Mouse (Mus musculus) hindbrain, embryonic 16.5 days (tissue): ENCODE data around the gene Hist1h3b. TPM values are rescaled to one million over a fixed set of nuclear protein-coding genes. Genes with fewer than 3 reads are reported as not detected.
A peak's percentile ranks its signal among the peaks of the same experiment; 100 is the strongest.
"Not testable (repeated sequence)": the region's sequence is repeated elsewhere in the genome, so short reads cannot be mapped to it uniquely, and the experiment has no call there.

Experiments
- ATAC-seq: fragments of 200-750 bp; cut with Nextera tagmentation; 2 replicates; pipeline ENCODE4 v1.8.0; 2017; ENCODE audit warnings: moderate TSS enrichment, moderate library complexity
- H3K27ac ChIP-seq: fragments of 300-500 bp; sonication (generic); 2 replicates; pipeline ENCODE4 v1.5.1; 2014; ENCODE audit warnings: low read depth, mild to moderate bottlenecking, control low read depth, low read length, moderate library complexity
- H3K27me3 ChIP-seq: fragments of 300-500 bp; sonication (generic); replicated peaks from 2 replicates; pipeline ENCODE4 v1.6.1; 2014; ENCODE audit warnings: low read length; ENCODE audit not compliant: control insufficient read depth, insufficient read depth
- H3K36me3 ChIP-seq: fragments of 300-500 bp; sonication (generic); 2 replicates; pipeline ENCODE4 v1.6.1; 2014; ENCODE audit warnings: mild to moderate bottlenecking, low read length, moderate library complexity, mixed read lengths; ENCODE audit not compliant: control insufficient read depth, insufficient read depth
- H3K4me1 ChIP-seq: fragments of 300-500 bp; sonication (generic); 2 replicates; pipeline ENCODE4 v1.6.1; 2014; ENCODE audit warnings: low read depth, low read length; ENCODE audit not compliant: control insufficient read depth, insufficient read depth
- H3K4me2 ChIP-seq: fragments of 300-500 bp; sonication (generic); 2 replicates; pipeline ENCODE4 v1.6.1; 2014; ENCODE audit warnings: mild to moderate bottlenecking, low read length, control low read depth, moderate library complexity
- H3K4me3 ChIP-seq: fragments of 300-500 bp; sonication (generic); 2 replicates; pipeline ENCODE4 v1.5.1; 2014; ENCODE audit warnings: mild to moderate bottlenecking, low read length, control low read depth, moderate library complexity
- H3K9ac ChIP-seq: fragments of 300-500 bp; sonication (generic); 2 replicates; pipeline ENCODE4 v1.6.1; 2014; ENCODE audit warnings: low read depth, mild to moderate bottlenecking, control low read depth, low read length, moderate library complexity
- H3K9me3 ChIP-seq: fragments of 300-500 bp; sonication (generic); 2 replicates; pipeline ENCODE4 v1.6.1; 2014; ENCODE audit warnings: mild to moderate bottlenecking, low read length, moderate library complexity; ENCODE audit not compliant: control insufficient read depth
- WGBS: fragments of 180-500 bp; shearing (Covaris S2); extraction: QIAGEN DNeasy Blood & Tissue Kit; methylation state at CpG from one replicate; pipeline ENCODE4 v1.1.7; 2014; 5-methylcytosine and 5-hydroxymethylcytosine counted together
- polyA plus RNA-seq: library from polyadenylated mRNA; unstranded; fragments of >200 nt; fragmentation: Nextera tagmentation; extraction: Ambion mirVana; gene quantifications from 2 replicates; pipeline ENCODE4 v1.2.1, GENCODE M21; 2015

Hist1h3b gene
- polyA plus RNA-seq, 1 experiment from 2014 or later = 1.7 TPM

DNA sequence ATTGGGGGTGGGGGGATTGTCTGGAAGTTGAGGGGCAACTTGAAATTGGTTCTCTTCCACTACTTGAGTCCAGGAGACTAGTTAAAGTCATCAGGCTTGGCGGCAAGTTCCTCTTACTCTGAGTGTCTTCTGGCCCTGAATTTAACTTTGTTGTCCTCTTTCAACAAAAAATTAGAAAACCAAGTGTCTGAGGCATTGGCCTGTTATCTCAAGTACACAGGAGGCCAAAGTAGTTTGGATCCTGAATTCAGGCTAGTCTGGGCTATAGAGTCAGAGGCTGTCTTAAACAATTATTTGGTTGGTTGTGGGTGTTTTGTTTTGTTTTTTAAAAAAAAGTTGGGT lies 13.1 kb downstream of the Hist1h3b start:
- Histone ChIP-seq H3K27ac (no peak overlapping the region), H3K9ac (no peak overlapping the region), H3K36me3 (no peaks in the 10 kb centered on the region), H3K4me1 (peaks cover 12% of the 10 kb centered on the region), H3K4me3 (no peak overlapping the region), H3K4me2 (no peak overlapping the region), H3K9me3 (no peaks in the 10 kb centered on the region), H3K27me3 (no peaks in the 10 kb centered on the region)
- ATAC-seq = no peak
- 74% methylated on average over 1 of the region's 1 CpGs for WGBS

GRCm38 (mm10) chr13:23766772-23767171 lies 14.7 kb downstream of the Hist1h3b start:
- no peak overlapping the region for H3K9ac ChIP-seq
- no peaks in the 10 kb centered on the region for H3K27me3 ChIP-seq
- H3K4me2 ChIP-seq = no peak overlapping the region
- H3K36me3 ChIP-seq = no peaks in the 10 kb centered on the region
- H3K27ac ChIP-seq = no peak overlapping the region
- no peaks in the 10 kb centered on the region for H3K9me3 ChIP-seq
- peaks cover 7% of the 10 kb centered on the region for H3K4me1 ChIP-seq
- no peak for ATAC-seq
- H3K4me3 ChIP-seq = no peak overlapping the region

- no peaks in the 10 kb centered on the region for H3K9me3 ChIP-seq
- no peak overlapping the region for H3K27ac ChIP-seq
- H3K27me3 ChIP-seq = no peaks in the 10 kb centered on the region
- peaks cover 9% of the 10 kb centered on the region for H3K4me1 ChIP-seq
- no peak overlapping the region for H3K4me2 ChIP-seq
- no peak overlapping the region for H3K4me3 ChIP-seq
- H3K9ac ChIP-seq = no peak overlapping the region
- 56% methylated on average over 5 of the region's 5 CpGs for WGBS
- no peak for ATAC-seq
- H3K36me3 ChIP-seq = no peaks in the 10 kb centered on the region
These were observed 16.8 kb downstream of the Hist1h3b start for GRCm38 (mm10) chr13:23768834-23769397.

- H3K4me2 ChIP-seq, H3K4me3 ChIP-seq, H3K9me3 ChIP-seq, H3K36me3 ChIP-seq, ATAC-seq, H3K4me1 ChIP-seq, H3K9ac ChIP-seq, H3K27ac ChIP-seq, H3K27me3 ChIP-seq: not testable (repeated sequence)
- WGBS = 90% methylated on average over 2 of the region's 2 CpGs
These were observed 17.5 kb downstream of the Hist1h3b start, which contains the start of gene Trim38 for GRCm38 (mm10) chr13:23769613-23770012. Trim38 (plus strand) TSS chr13:23769913.

DNA sequence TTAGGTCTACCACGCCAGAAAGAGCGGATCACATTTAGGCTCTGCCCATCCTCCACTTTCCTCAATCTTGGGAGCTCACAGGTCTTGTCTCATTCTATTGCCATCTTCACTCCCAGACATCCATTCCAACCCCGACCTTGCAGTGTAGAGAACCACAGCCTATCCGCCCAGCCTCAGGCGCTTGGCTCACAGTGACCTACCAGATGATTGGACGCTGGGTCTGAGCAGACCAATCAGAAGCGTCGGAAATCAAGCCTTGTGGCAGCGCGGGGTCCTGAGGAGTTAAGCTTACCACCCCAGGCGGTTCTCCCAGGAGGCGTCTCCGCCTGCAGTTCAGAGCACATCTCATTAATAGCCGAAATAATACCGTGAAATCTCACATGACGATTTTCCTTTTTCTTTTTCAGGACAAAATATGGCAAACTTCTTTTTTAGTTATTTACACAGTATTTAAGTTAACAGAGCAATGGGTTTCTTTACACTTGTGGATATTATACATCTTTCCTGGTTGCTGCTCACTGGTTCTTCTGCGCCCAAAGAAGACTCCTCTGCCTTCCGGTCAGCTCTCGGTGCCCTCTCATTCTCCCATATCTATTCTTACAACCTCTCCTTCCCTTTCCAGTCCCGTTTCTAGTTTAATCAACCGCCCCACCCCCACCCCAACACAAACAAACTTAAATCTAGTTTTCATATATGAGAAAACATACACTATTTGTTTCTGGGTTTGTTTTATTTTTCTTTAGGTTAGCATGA lies 20.7 kb downstream of the Hist1h3b start:
- 25% methylated on average over 21 of the region's 21 CpGs for WGBS
- H3K36me3 ChIP-seq = no peaks in the 10 kb centered on the region
- no peaks in the 10 kb centered on the region for H3K9me3 ChIP-seq
- no peak overlapping the region for H3K27ac ChIP-seq
- peak overlapping the region; percentile 52 for H3K4me2 ChIP-seq
- H3K27me3 ChIP-seq = no peaks in the 10 kb centered on the region
- H3K4me3 ChIP-seq = peak overlapping the region; percentile 17; the same call in 1 of the 2 replicates
- H3K9ac ChIP-seq = no peak overlapping the region
- peaks cover 3% of the 10 kb centered on the region; the same call in 1 of the 2 replicates for H3K4me1 ChIP-seq
- ATAC-seq = peak; percentile 92

DNA sequence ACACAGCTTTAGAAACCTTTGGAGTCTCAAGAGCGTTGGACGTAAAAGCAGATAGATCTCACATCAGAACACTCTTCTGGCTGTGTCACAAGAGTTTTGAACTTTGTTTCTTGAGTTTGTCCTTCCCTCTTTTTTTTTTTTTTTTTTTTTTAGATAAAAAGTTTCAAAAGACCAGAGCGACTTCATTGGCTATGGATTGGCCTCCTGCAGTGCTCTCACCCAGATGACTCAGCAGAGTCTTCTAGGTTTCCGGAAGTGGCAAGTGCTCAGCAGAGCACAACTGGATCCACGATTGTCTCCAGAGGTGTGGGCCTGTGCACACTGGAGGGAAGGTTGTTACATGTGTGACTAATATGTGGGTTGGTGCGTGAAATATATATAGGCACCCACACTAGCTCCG lies 26.3 kb downstream of the Hist1h3b start:
- Histone ChIP-seq H3K4me2 (no peak overlapping the region), H3K36me3 (no peaks in the 10 kb centered on the region), H3K27ac (no peak overlapping the region), H3K4me3 (no peak overlapping the region), H3K4me1 (no peaks in the 10 kb centered on the region), H3K27me3 (no peaks in the 10 kb centered on the region), H3K9me3 (no peaks in the 10 kb centered on the region), H3K9ac (no peak overlapping the region)
- WGBS = 94% methylated on average over 7 of the region's 7 CpGs
- no peak for ATAC-seq

DNA sequence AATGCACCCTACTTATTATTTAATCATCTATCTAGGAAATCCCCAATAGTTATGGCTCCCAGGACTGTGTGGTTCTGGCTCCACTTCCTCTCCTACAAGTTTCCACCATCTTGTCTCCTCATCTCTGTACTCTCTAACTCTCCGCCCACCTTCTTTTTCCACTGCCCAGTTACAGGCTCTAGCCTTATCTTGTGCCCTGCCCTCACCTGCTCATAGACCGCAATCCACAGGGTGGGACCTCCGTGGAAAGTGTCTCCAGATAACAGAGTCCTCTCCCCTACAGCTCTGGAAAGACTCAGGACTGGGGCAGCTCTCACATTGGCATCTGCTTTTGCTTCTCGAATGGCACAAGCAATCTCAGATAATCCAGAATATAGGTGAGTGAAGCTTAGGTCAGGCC lies 27.0 kb downstream of the Hist1h3b start:
- H3K9ac ChIP-seq = no peak overlapping the region
- H3K36me3 ChIP-seq = no peaks in the 10 kb centered on the region
- no peak overlapping the region for H3K27ac ChIP-seq
- no peaks in the 10 kb centered on the region for H3K4me1 ChIP-seq
- H3K4me3 ChIP-seq = no peak overlapping the region
- no peaks in the 10 kb centered on the region for H3K27me3 ChIP-seq
- no peak overlapping the region for H3K4me2 ChIP-seq
- H3K9me3 ChIP-seq = no peaks in the 10 kb centered on the region
- 93% methylated on average over 4 of the region's 4 CpGs for WGBS
- no peak for ATAC-seq

DNA sequence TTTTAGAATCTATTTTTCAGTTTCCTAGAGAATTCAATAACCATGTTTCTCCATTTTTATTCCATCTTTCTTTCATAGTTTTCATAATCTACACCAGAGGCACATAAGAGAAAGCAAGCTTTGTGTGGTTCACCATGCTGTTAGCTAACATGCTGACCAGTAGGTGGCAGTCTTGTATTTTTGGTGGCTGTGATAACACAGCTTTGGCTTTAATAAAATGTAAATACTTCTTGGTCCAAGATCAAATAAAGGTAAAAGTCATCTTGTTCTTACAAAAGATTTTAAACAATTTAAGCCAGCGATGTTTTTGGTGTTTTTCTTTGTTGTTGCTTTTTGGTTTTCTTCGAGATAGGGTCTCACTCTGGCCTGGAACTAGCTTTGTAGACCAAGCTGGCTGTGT lies 40.5 kb downstream of the Hist1h3b start:
- WGBS = 44% methylated on average over 2 of the region's 2 CpGs
- ATAC-seq = peak; percentile 73; the same call in 1 of the 2 replicates
- H3K9me3 ChIP-seq = no peaks in the 10 kb centered on the region

GRCm38 (mm10) chr13:23799405-23799804 lies 47.3 kb downstream of the Hist1h3b start:
- WGBS = 84% methylated on average over 5 of the region's 5 CpGs
- Histone ChIP-seq H3K4me3 (no peak overlapping the region), H3K27ac (no peak overlapping the region), H3K9me3 (no peaks in the 10 kb centered on the region), H3K36me3 (no peaks in the 10 kb centered on the region), H3K4me1 (no peaks in the 10 kb centered on the region), H3K27me3 (no peaks in the 10 kb centered on the region), H3K4me2 (no peak overlapping the region), H3K9ac (no peak overlapping the region)
- no peak for ATAC-seq

More for the DNA sequence above, 40.5 kb downstream of the Hist1h3b start:
- Histone ChIP-seq H3K4me3 (no peak overlapping the region), H3K4me2 (no peak overlapping the region), H3K4me1 (no peaks in the 10 kb centered on the region), H3K36me3 (no peaks in the 10 kb centered on the region), H3K27me3 (no peaks in the 10 kb centered on the region), H3K27ac (no peak overlapping the region), H3K9ac (no peak overlapping the region)
